Mouse (Mus musculus) large intestine, adult 2 months (tissue): Measurements from ENCODE around the gene Psmd4. TPM values are rescaled to one million over a fixed set of nuclear protein-coding genes. Genes with fewer than 3 reads are reported as not detected.

ENCODE experiments used
- DNase-seq: peaks from one replicate; pipeline ENCODE4 v3.0.0-alpha.2; 2012; ENCODE audit warnings: low read depth, low spot score
- WGBS: fragments of 180-500 bp; shearing (Covaris S2); methylation state at CpG from one replicate; pipeline ENCODE4 v1.1.7; 2018; 5-methylcytosine and 5-hydroxymethylcytosine counted together
- polyA plus RNA-seq: library from polyadenylated mRNA; depleted of rRNA; stranded (reverse); fragments of >200 nt; gene quantifications from 2 replicates; pipeline ENCODE4 v1.2.3, GENCODE M21; 2012; rRNA removed

Gene Psmd4
- polyA plus RNA-seq, 1 experiment = 138 TPM

- WGBS = 82% methylated on average over 2 of the region's 2 CpGs
- DNase-seq = no peak
These were observed 56.9 kb downstream of the Psmd4 start for GRCm38 (mm10) chr3:94985513-94985912.

- 87% methylated on average over 11 of the region's 11 CpGs for WGBS
- DNase-seq = no peak
These were observed 58.1 kb downstream of the Psmd4 start for GRCm38 (mm10) chr3:94984312-94984711.

Other genes starting within 250 kb of the Psmd4 start
- gene Pogz, start 205.0 kb downstream of the Psmd4 start, polyA plus RNA-seq = 8.4 and 11.6 TPM in 2 replicates
- 281 and 331 TPM in 2 replicates for gene Psmb4, start 155.7 kb downstream of the Psmd4 start, polyA plus RNA-seq
- gene Selenbp1, start 109.6 kb downstream of the Psmd4 start, polyA plus RNA-seq = 74.0 and 82.8 TPM in 2 replicates
- 6.2 and 12.2 TPM in 2 replicates for gene Rfx5, start 88.5 kb downstream of the Psmd4 start, polyA plus RNA-seq
- gene Pi4kb, start 67.9 kb downstream of the Psmd4 start, polyA plus RNA-seq = 21.7 and 33.0 TPM in 2 replicates
- gene Zfp687, start 27.2 kb downstream of the Psmd4 start, polyA plus RNA-seq = 13.3 and 19.3 TPM in 2 replicates
- 12.1 and 15.6 TPM in 2 replicates for gene Pip5k1a, start 64.3 kb upstream of the Psmd4 start, polyA plus RNA-seq
- 38.7 and 48.3 TPM in 2 replicates for gene Vps72, start 68.4 kb upstream of the Psmd4 start, polyA plus RNA-seq
- 0.71 and 0.73 TPM in 2 replicates for gene Tmod4, start 81.9 kb upstream of the Psmd4 start, polyA plus RNA-seq
- gene Scnm1, start 91.4 kb upstream of the Psmd4 start, polyA plus RNA-seq = 45.6 and 51.2 TPM in 2 replicates
- 7.6 and 7.7 TPM in 2 replicates for gene Lysmd1, start 91.5 kb upstream of the Psmd4 start, polyA plus RNA-seq
- 30.8 and 46.2 TPM in 2 replicates for gene Tnfaip8l2, start 99.7 kb upstream of the Psmd4 start, polyA plus RNA-seq
- 1.4 and 2.6 TPM in 2 replicates for gene Sema6c, start 117.8 kb upstream of the Psmd4 start, polyA plus RNA-seq
- gene Gabpb2, start 175.3 kb upstream of the Psmd4 start, polyA plus RNA-seq = 9.2 and 16.1 TPM in 2 replicates
- gene Cdc42se1, start 186.1 kb upstream of the Psmd4 start, polyA plus RNA-seq = 67.2 and 80.0 TPM in 2 replicates
- gene Mllt11, start 189.6 kb upstream of the Psmd4 start, polyA plus RNA-seq = 18.9 and 21.6 TPM in 2 replicates
- gene Gm128, start 199.0 kb upstream of the Psmd4 start, polyA plus RNA-seq = 0.05 TPM in 2 replicates
- gene Bnipl, start 208.6 kb upstream of the Psmd4 start, polyA plus RNA-seq = 0.24 and 0.36 TPM in 2 replicates
- gene Mindy1, start 238.7 kb upstream of the Psmd4 start, polyA plus RNA-seq = 71.9 and 82.6 TPM in 2 replicates
- 15.7 and 18.8 TPM in 2 replicates for gene Prune1, start 239.5 kb upstream of the Psmd4 start, polyA plus RNA-seq